Mouse (Mus musculus): ENCODE measurements at regions not wholly inside any gene's neighbourhood (a gene's known extent, or its start where the extent isn't known, plus 50 kb on each side); places are given as distances from the start of the nearest gene placed in this dataset.

- DNase-seq = no peak
Measured at GRCm38 (mm10) chr2:115126625-115127369, 454.7 kb upstream of the BC052040 start.

GRCm38 (mm10) chr2:115131746-115132145, 449.8 kb upstream of the BC052040 start:
- DNase-seq = peak; percentile 44 to 60

- DNase-seq = no peak
Measured at GRCm38 (mm10) chr2:115132165-115132592, 449.3 kb upstream of the BC052040 start.

GRCm38 (mm10) chr2:115141416-115141815, 440.1 kb upstream of the BC052040 start:
- no peak for DNase-seq

- no peak for DNase-seq
Measured at GRCm38 (mm10) chr2:115172111-115172510, 409.4 kb upstream of the BC052040 start.

- DNase-seq = no peak
Measured at GRCm38 (mm10) chr2:115177076-115177475, 404.4 kb upstream of the BC052040 start.

GRCm38 (mm10) chr2:115177896-115178295, 403.6 kb upstream of the BC052040 start:
- DNase-seq = no peak

- no peak for DNase-seq
Measured at GRCm38 (mm10) chr2:115211191-115211590, 370.3 kb upstream of the BC052040 start.

GRCm38 (mm10) chr2:115213181-115213970, 368.1 kb upstream of the BC052040 start:
- DNase-seq = no peak

- DNase-seq = no peak
Measured at GRCm38 (mm10) chr2:115214292-115214691, 367.2 kb upstream of the BC052040 start.

GRCm38 (mm10) chr2:115230041-115230440, 351.5 kb upstream of the BC052040 start:
- DNase-seq = no peak

- no peak for DNase-seq
Measured at GRCm38 (mm10) chr2:115247673-115248072, 333.8 kb upstream of the BC052040 start.

- peak in 1 of 2 experiments; percentile 17 for DNase-seq
Measured at GRCm38 (mm10) chr2:115250019-115250807, 331.3 kb upstream of the BC052040 start.

- DNase-seq = no peak
Measured at GRCm38 (mm10) chr2:115257391-115257790, 324.1 kb upstream of the BC052040 start.

- DNase-seq = peak; percentile 3 to 10
Measured at GRCm38 (mm10) chr2:115268247-115268646, 313.3 kb upstream of the BC052040 start.

GRCm38 (mm10) chr2:115277421-115277820, 304.1 kb upstream of the BC052040 start:
- no peak for DNase-seq

GRCm38 (mm10) chr2:115293020-115293419, 288.5 kb upstream of the BC052040 start:
- DNase-seq = no peak

GRCm38 (mm10) chr2:115297463-115297862, 284.1 kb upstream of the BC052040 start:
- no peak for DNase-seq

GRCm38 (mm10) chr2:115307248-115307647, 274.3 kb upstream of the BC052040 start:
- DNase-seq = peak in 1 of 2 experiments; percentile 8

GRCm38 (mm10) chr2:115309856-115310631, 271.5 kb upstream of the BC052040 start:
- peak; percentile 64 to 80 for DNase-seq

GRCm38 (mm10) chr2:115318551-115318950, 263.0 kb upstream of the BC052040 start:
- DNase-seq = no peak

- DNase-seq = no peak
Measured at GRCm38 (mm10) chr2:115322582-115322981, 258.9 kb upstream of the BC052040 start.

Measured in kidney, postnatal 36 days (tissue).